Mouse (Mus musculus) midbrain, embryonic 12.5 days (tissue): ENCODE measurements at regions not wholly inside any gene's neighbourhood (a gene's known extent, or its start where the extent isn't known, plus 50 kb on each side); places are given as distances from the start of the nearest gene placed in this dataset.

Source experiments
- ATAC-seq: fragments of 200-750 bp; cut with Nextera tagmentation; 2 replicates; pipeline ENCODE4 v1.8.0; 2017; ENCODE audit warnings: low read depth, moderate TSS enrichment, moderate library complexity; ENCODE audit not compliant: low FRiP score
- H3K27ac ChIP-seq: fragments of 300-500 bp; sonication (generic); replicated peaks from 2 replicates; pipeline ENCODE4 v1.5.1; 2016; ENCODE audit warnings: mild to moderate bottlenecking
- H3K27me3 ChIP-seq: fragments of 300-500 bp; sonication (generic); 2 replicates; pipeline ENCODE4 v1.6.1; 2016; ENCODE audit warnings: mild to moderate bottlenecking
- H3K36me3 ChIP-seq: fragments of 300-500 bp; sonication (generic); 2 replicates; pipeline ENCODE4 v1.6.1; 2016
- H3K4me1 ChIP-seq: fragments of 300-500 bp; sonication (generic); 2 replicates; pipeline ENCODE4 v1.6.1; 2016
- H3K4me2 ChIP-seq: fragments of 300-500 bp; sonication (generic); replicated peaks from 2 replicates; pipeline ENCODE4 v1.6.1; 2016; ENCODE audit warnings: mild to moderate bottlenecking, moderate library complexity
- H3K4me3 ChIP-seq: fragments of 300-500 bp; sonication (generic); 2 replicates; pipeline ENCODE4 v1.5.1; 2016; ENCODE audit warnings: mild to moderate bottlenecking
- H3K9ac ChIP-seq: fragments of 300-500 bp; sonication (generic); replicated peaks from 2 replicates; pipeline ENCODE4 v1.6.1; 2016; ENCODE audit warnings: mild to moderate bottlenecking, moderate library complexity
- H3K9me3 ChIP-seq: fragments of 300-500 bp; sonication (generic); 2 replicates; pipeline ENCODE4 v1.6.1; 2016; ENCODE audit warnings: mild to moderate bottlenecking
- WGBS: fragments of 180-500 bp; shearing (Covaris S2); methylation state at CpG from one replicate; pipeline ENCODE4 v1.1.7; 2016; 5-methylcytosine and 5-hydroxymethylcytosine counted together

DNA sequence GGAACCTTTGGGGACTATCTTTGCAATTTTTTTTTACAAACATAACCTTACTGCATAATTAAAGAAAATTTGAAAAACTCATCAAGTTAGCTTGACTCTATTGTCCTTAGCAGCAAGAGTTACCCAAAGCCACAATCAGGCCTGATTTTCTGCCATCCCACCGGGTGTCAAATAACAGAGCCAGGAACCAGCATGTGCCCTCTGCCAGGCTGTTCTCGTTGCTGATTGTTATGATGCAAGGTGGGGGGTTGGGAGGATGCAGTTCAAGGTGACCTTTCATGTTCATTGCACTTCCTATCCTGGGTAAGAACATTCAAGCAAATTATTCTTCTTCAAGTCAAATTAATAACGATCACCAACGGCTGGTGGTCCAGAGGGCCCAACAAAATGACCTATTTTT, 370.6 kb upstream of the Zdhhc25 start:
- Histone ChIP-seq H3K36me3 (no peaks in the 10 kb centered on the region), H3K4me2 (no peak overlapping the region), H3K4me1 (no peaks in the 10 kb centered on the region), H3K9ac (no peak overlapping the region), H3K27me3 (no peaks in the 10 kb centered on the region), H3K4me3 (no peak overlapping the region), H3K9me3 (no peaks in the 10 kb centered on the region), H3K27ac (no peak overlapping the region)
- no peak for ATAC-seq
- WGBS, result 69% methylated on average over 4 of the region's 4 CpGs

DNA sequence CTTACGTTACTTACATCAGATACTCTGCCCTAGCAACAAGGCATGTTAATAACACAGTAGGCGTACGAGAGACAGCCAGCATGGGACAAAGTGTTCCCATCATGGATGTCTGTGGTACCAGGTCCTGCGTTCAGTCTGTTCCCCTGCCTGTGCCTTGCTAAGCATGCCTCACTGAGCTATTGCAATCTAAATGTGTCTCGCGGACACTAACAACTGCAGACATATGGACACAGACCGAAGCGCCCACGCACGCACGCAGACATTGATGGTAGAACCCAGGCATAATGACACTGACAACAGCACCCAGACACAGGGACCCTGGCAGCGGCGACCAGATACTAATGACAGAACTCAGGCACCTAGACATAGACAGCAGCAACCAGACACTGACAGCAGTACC, 355.5 kb upstream of the Zdhhc25 start:
- H3K4me1 ChIP-seq, result peaks cover 9% of the 10 kb centered on the region
- no peaks in the 10 kb centered on the region for H3K9me3 ChIP-seq
- H3K27ac ChIP-seq, result no peak overlapping the region
- 93% methylated on average over 13 of the region's 13 CpGs for WGBS
- H3K9ac ChIP-seq, result no peak overlapping the region
- ATAC-seq, result no peak
- peaks cover 15% of the 10 kb centered on the region for H3K27me3 ChIP-seq
- H3K4me2 ChIP-seq, result no peak overlapping the region
- H3K4me3 ChIP-seq, result no peak overlapping the region
- H3K36me3 ChIP-seq, result no peaks in the 10 kb centered on the region

DNA sequence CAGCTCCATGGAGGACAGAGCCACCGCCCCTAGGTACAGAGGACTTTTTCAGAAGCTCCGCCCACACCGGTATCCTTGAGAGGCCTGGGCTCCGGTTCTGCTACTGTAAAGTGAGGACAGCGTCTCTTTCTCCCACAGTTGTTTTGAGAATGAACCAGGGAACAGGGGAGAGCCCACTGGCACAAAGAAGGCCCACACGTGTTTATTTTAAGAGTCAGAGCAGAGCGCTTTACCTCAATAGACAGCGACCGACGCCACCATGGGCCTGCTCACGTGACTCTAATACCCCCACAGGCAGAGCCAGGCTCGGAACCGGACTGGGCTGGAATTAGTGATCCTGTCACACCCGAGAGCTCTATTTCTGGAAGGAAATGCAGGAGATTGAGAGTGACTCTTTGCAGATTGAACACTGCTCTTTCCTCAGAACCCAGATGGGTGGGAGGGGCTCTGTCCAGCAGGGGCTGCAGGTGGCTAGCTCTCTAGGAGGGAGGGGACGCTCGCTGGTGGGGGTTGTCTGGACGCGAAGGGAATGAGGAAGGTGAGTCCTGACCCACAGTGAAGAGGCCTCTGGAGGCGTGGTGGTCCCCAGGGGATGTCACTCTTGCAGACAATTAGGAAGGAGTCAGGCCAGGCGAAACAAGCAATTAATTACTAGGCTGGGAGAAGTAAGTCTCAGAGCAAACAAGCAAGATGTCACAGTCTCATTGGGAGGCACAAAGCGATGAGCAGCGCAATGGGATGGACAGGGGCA, 354.4 kb upstream of the Zdhhc25 start:
- no peak overlapping the region for H3K9ac ChIP-seq
- ATAC-seq, result no peak
- 55% methylated on average over 22 of the region's 22 CpGs for WGBS

DNA sequence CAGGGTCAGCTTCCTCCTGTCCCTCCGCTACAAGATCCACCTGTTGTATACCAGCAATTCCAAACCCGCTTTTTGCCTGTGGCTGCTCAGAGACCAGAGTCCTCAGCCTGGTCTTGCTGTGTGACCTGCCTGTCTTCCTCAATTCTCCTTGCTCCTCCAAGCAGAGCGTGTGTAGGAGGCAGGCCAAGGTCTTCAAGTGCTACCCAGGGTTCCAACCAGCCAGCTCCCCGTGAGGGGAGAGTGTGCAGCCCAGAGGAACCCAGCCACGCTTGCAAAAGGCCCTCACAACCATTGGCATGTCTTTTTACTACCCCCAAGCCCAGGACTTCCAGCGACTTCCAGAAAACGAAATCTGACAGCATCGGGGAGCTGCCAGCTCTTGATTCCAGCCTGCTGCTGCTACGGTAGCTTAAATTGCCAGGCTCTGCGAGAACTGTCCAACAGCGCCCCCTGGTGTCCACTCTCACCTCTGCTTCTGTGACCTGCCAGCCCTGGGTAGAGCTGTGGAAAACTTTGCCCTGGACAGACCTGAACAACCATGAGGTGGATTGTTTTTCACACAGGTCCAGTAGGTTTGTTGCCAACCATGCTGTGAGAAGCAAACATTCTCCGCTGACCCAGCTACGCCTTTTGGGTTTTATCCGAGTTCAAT, 352.0 kb upstream of the Zdhhc25 start:
- no peak overlapping the region for H3K4me3 ChIP-seq
- peaks cover 9% of the 10 kb centered on the region for H3K4me1 ChIP-seq
- H3K27ac ChIP-seq, result no peak overlapping the region
- peak; percentile 60; the same call in 1 of the 2 replicates for ATAC-seq
- H3K4me2 ChIP-seq, result no peak overlapping the region
- peaks cover 15% of the 10 kb centered on the region for H3K27me3 ChIP-seq
- no peak overlapping the region for H3K9ac ChIP-seq
- WGBS, result 27% methylated on average over 14 of the region's 14 CpGs
- no peaks in the 10 kb centered on the region for H3K36me3 ChIP-seq
- H3K9me3 ChIP-seq, result no peaks in the 10 kb centered on the region

More for the DNA sequence above, 354.4 kb upstream of the Zdhhc25 start:
- H3K4me3 ChIP-seq, result no peak overlapping the region
- no peaks in the 10 kb centered on the region for H3K36me3 ChIP-seq
- no peak overlapping the region for H3K27ac ChIP-seq
- peaks cover 9% of the 10 kb centered on the region for H3K4me1 ChIP-seq
- H3K27me3 ChIP-seq, result peaks cover 15% of the 10 kb centered on the region
- no peak overlapping the region for H3K4me2 ChIP-seq
- H3K9me3 ChIP-seq, result no peaks in the 10 kb centered on the region

DNA sequence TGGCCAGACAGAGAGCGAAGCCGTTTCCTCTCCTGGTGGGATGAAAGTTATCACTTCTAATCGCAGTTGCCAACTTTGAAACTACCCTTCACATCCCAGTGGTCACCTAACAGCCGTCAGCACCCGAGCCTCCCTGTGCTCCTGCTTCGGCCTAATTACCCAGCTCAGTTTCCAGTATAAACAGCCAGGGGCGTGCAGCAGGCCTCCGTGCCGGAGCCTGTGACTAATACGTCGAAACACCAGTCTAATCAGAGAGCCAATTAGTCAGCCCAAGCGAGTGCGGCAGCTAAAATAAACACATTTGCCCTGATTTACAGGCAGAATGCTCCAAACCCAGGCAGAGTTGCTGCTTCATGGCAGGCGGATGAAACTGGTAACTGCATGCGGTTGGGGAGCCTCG, 312.1 kb upstream of the Zdhhc25 start:
- WGBS, result 71% methylated on average over 16 of the region's 16 CpGs
- Histone ChIP-seq H3K4me2 (no peak overlapping the region), H3K36me3 (no peaks in the 10 kb centered on the region), H3K9me3 (no peaks in the 10 kb centered on the region), H3K4me3 (no peak overlapping the region), H3K27me3 (no peaks in the 10 kb centered on the region; the same call in 1 of the 2 replicates), H3K4me1 (peaks cover 7% of the 10 kb centered on the region; the same call in 1 of the 2 replicates), H3K27ac (no peak overlapping the region), H3K9ac (no peak overlapping the region)
- ATAC-seq, result no peak

DNA sequence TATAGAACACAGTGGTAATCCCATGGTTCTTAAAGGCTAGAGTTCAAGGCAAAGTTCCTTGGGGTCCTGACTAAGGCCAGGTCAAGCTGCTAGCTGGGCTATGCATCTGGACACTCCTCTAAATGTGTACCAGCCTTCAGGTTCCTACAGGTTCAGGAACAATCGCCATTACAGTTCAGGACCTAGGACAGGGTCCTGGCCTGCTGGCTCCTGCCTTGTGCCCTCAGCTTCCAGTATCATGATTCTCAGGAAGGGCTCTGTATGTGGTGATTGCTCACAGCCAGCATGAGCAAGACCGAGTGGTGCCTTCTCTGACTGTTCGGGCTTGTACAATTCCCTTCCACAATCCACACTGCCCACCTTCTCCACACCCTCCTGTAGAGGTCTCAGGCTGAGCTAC, 311.4 kb upstream of the Zdhhc25 start:
- H3K4me3 ChIP-seq, result no peak overlapping the region
- WGBS, result 63% methylated on average over 3 of the region's 3 CpGs

DNA sequence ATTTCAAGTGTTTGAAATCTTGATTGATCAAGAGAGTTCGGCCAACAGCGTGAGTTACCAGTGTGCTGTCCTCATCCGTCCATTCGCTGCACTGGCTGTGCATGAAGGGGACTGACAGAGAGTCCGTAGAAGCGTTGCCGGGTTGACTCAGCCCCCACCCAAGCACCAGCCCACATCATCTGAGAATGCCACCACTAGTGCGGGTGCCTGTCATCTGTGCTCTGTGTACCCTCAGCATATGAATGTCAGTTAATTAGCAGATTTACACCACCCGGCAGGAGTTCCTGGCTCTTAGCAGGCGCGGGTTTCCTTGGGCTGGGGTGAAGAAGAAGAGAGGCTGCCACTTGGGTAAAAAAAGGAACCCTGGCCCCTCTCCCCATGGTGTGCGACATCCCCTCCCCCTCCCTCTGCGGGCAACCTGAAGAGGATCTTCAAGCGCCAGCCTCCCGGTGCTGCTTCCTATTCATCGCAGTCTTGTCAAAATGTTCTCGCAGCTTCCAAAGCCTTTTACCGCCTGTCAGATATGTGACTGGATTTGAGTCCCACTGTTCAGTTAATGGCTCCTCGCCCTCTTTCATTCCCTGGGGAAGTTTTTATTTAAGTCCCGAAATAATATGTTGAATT, 309.2 kb upstream of the Zdhhc25 start:
- H3K4me1 ChIP-seq, result peaks cover 7% of the 10 kb centered on the region; the same call in 1 of the 2 replicates
- WGBS, result 19% methylated on average over 20 of the region's 20 CpGs
- no peak overlapping the region for H3K27ac ChIP-seq
- no peaks in the 10 kb centered on the region for H3K36me3 ChIP-seq
- H3K9ac ChIP-seq, result no peak overlapping the region
- no peaks in the 10 kb centered on the region for H3K9me3 ChIP-seq
- H3K4me3 ChIP-seq, result no peak overlapping the region
- peak overlapping the region; percentile 24 for H3K4me2 ChIP-seq
- ATAC-seq, result no peak
- H3K27me3 ChIP-seq, result no peaks in the 10 kb centered on the region; the same call in 1 of the 2 replicates

More for the DNA sequence above, 311.4 kb upstream of the Zdhhc25 start:
- no peaks in the 10 kb centered on the region for H3K36me3 ChIP-seq
- no peaks in the 10 kb centered on the region for H3K9me3 ChIP-seq
- H3K4me1 ChIP-seq, result peaks cover 7% of the 10 kb centered on the region; the same call in 1 of the 2 replicates
- no peak overlapping the region for H3K9ac ChIP-seq
- H3K27me3 ChIP-seq, result no peaks in the 10 kb centered on the region; the same call in 1 of the 2 replicates
- ATAC-seq, result no peak
- H3K27ac ChIP-seq, result no peak overlapping the region
- H3K4me2 ChIP-seq, result no peak overlapping the region

DNA sequence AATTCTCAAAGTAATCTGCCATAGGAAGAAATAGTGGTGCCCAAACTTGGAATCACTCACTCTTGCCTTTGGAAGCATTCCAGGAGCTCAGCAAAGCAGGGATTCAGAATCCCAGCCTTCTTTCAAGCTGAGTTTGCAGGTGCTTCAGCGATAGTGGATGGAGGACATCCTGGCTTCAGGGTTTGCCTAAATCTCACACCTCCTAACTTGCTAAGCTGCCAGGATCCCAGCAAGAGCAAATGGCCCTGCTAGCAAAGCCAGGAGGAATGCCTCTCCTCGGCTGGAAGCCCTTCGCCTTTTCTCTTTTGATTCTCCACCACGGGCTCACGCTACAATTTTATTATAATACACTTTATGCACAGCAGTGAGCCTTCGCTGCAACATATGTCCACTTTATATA, 301.0 kb upstream of the Zdhhc25 start:
- no peak overlapping the region for H3K27ac ChIP-seq
- H3K4me3 ChIP-seq, result no peak overlapping the region
- no peaks in the 10 kb centered on the region for H3K4me1 ChIP-seq
- H3K9ac ChIP-seq, result no peak overlapping the region
- H3K9me3 ChIP-seq, result no peaks in the 10 kb centered on the region
- 73% methylated on average over 6 of the region's 6 CpGs for WGBS
- H3K4me2 ChIP-seq, result no peak overlapping the region
- no peak for ATAC-seq
- H3K27me3 ChIP-seq, result no peaks in the 10 kb centered on the region
- no peaks in the 10 kb centered on the region for H3K36me3 ChIP-seq

DNA sequence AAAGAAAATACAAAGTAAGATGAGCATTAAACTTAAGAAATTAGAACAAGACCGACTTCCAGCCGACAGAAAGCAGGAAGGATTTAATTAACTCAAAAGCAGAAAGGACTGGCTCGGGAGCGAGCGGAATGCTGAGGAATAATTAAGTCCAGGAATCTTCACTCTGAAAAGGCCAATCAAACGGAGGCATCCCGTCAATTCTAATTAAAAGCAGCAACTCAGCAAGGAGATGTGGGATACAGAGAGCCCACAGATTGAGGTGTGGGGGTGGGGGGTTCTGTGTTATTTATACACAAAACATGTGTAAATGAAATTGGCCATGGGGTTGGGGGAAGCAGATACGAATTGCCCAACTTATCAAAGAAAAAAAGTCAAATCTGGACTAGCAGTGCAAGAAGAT, 288.9 kb upstream of the Zdhhc25 start:
- H3K36me3 ChIP-seq, result no peaks in the 10 kb centered on the region
- no peaks in the 10 kb centered on the region for H3K9me3 ChIP-seq
- no peak overlapping the region for H3K4me3 ChIP-seq
- H3K9ac ChIP-seq, result no peak overlapping the region
- H3K4me2 ChIP-seq, result no peak overlapping the region
- peaks cover 20% of the 10 kb centered on the region; the same call in 1 of the 2 replicates for H3K4me1 ChIP-seq
- no peak overlapping the region for H3K27ac ChIP-seq
- ATAC-seq, result no peak
- 27% methylated on average over 8 of the region's 8 CpGs for WGBS
- no peaks in the 10 kb centered on the region for H3K27me3 ChIP-seq

DNA sequence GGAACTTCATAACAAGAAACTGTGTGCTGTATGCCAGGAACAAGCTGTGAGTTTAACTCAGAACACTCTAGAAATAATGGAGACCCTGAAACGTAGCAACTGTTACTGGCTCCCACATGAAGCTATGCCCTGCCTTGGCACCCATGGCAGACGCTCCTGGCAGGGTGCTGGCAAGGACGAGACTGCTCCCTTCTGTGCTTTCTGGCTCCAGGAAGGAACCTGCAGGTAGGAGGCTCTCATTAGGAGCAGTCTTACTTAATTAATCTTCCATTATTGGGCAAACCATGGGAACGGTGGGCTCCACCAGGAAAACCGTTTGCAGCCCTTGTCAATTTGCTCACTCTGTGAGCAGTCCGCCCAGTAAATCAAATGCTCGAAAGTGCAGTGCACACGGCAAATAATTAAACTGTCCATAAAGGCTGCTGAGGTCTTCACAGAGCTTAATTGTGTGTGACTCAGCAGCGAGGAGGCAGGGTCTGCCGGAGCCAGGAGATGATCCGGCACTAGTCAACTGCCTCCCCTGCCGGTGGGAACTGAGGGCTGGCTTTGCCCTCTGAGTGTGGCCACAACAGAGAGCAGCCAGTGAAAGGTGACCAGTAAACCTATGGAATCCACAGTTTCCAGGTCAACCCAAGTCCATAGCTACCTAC, 285.2 kb upstream of the Zdhhc25 start:
- Histone ChIP-seq H3K4me1 (peaks cover 28% of the 10 kb centered on the region; the same call in 1 of the 2 replicates), H3K27me3 (no peaks in the 10 kb centered on the region), H3K27ac (no peak overlapping the region), H3K36me3 (no peaks in the 10 kb centered on the region), H3K9ac (no peak overlapping the region), H3K4me2 (no peak overlapping the region), H3K4me3 (no peak overlapping the region), H3K9me3 (no peaks in the 10 kb centered on the region)
- ATAC-seq, result no peak
- 56% methylated on average over 12 of the region's 12 CpGs for WGBS

DNA sequence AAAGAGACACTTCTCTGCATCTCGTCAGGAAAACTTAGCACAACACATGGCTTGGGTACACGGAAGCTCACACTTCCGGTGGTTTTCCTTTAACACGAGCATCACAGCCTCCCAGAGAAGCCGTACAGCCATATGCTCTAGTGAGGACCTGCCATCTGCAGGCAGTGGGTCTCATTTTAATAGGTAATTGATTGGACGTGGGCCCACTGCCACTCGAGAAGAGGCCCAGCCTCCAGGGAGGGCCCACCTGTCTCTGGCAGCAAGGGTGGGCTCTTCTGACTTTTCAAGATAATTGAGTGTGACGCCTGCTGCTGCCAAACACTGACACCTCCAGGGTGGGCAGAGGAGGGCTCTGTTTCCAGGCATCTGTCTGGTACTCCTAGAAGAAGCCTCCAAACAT, 282.1 kb upstream of the Zdhhc25 start:
- no peak overlapping the region for H3K4me2 ChIP-seq
- no peaks in the 10 kb centered on the region for H3K27me3 ChIP-seq
- H3K4me1 ChIP-seq, result peaks cover 19% of the 10 kb centered on the region; the same call in 1 of the 2 replicates
- H3K9ac ChIP-seq, result no peak overlapping the region
- H3K27ac ChIP-seq, result no peak overlapping the region
- 0 out of 2 replicates have a peak, but pooled peaks have one; percentile 34 for ATAC-seq
- no peak overlapping the region for H3K4me3 ChIP-seq
- WGBS, result 55% methylated on average over 8 of the region's 8 CpGs
- H3K36me3 ChIP-seq, result no peaks in the 10 kb centered on the region
- no peaks in the 10 kb centered on the region for H3K9me3 ChIP-seq

DNA sequence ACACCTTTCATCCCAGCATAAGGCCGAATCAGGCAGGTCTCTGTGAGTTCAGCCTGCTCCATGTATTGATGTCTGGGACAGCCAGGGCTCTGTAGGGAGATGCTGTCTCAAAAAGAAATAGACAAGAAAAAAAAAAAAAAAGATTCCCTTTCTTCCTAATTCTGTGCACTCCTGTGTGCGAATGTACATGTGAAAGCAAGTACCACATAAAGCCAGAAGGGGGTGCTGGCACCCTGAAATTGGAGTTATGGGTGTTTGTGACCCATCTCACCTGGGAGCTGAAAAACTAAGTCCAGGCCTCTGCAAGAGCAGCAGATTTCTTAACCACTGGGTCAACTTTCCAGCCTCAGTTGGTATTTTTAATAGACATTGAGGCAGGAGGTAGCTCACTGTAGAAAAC, 280.6 kb upstream of the Zdhhc25 start:
- no peak overlapping the region for H3K9ac ChIP-seq
- no peak for ATAC-seq
- no peak overlapping the region for H3K4me2 ChIP-seq
- H3K36me3 ChIP-seq, result no peaks in the 10 kb centered on the region
- WGBS, result 86% methylated on average over 2 of the region's 2 CpGs
- H3K4me1 ChIP-seq, result peaks cover 17% of the 10 kb centered on the region; the same call in 1 of the 2 replicates
- no peaks in the 10 kb centered on the region for H3K27me3 ChIP-seq
- no peaks in the 10 kb centered on the region for H3K9me3 ChIP-seq
- no peak overlapping the region for H3K4me3 ChIP-seq
- no peak overlapping the region for H3K27ac ChIP-seq
